Mouse (Mus musculus) thymus, postnatal 25 days (tissue): Measurements from ENCODE around the gene Gadl1.

Experiments
- DNase-seq: peaks from one replicate; pipeline ENCODE4 v3.0.0; 2022

Gadl1 gene

GRCm38 (mm10) chr9:115939420-115939819 lies 30.2 kb downstream of the Gadl1 start:
- no peak for DNase-seq

DNA sequence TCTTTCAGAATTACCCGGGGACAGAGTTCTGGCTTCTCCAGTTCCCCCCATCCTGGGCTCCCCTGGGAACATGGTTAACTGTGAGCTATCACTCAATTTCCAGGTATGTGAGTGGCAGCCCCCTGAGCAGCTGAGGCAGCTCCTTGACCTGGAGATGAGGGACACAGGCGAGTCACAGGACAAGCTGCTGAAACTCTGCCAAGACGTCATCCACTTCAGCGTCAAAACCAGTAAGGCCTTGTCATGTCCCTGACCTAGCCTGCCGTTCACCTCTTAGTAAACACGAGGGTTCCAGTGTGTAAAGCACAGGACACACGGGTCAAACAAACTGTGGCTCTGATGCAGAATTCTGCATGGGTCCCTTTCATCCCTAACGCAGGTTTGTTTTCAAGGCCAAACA lies 31.9 kb downstream of the Gadl1 start:
- DNase-seq: no peak

GRCm38 (mm10) chr9:115942486-115942885 lies 33.2 kb downstream of the Gadl1 start:
- DNase-seq: no peak

GRCm38 (mm10) chr9:115942989-115943388 lies 33.7 kb downstream of the Gadl1 start:
- peak; percentile 14 for DNase-seq

- no peak for DNase-seq
These were observed 34.5 kb downstream of the Gadl1 start for GRCm38 (mm10) chr9:115943577-115944320.

GRCm38 (mm10) chr9:115965056-115965455 lies 55.8 kb downstream of the Gadl1 start:
- no peak for DNase-seq

DNA sequence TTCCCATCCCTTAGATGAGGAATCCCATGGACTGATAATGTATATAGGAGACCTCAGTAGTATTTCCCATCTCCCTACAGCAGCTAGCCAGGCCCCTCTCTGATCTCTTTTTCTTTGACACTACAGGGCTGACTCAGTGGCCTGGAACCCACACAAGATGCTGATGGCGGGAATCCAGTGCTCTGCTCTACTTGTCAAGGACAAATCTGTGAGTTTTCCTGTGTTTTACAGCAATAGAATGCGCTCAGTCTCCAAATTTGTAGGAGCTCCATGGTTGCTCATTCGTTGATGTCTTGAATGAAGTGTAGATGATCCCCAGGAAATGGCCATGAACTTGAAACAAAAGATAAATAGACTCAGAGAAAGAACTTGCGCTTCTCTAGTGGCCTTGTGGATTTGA lies 56.9 kb downstream of the Gadl1 start:
- no peak for DNase-seq

DNA sequence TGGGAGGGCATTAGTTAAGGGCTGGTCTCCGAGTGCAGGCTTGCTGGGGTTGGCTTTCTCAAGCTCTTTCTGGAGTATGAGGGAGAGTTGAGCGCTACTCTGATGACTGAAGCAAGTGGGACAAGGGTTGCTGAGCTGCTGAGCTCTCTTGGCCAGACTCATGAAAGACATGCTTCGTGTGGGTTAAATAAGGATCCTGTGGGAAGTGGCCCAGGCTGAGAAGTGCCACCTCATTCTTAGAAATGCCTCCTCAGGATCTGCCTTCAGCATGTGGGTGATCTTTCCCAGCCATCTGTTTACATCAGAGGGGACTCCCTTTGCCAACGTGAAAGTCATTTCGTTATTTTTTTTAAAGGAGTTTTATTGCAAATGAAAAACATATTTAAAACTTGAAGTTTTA lies 57.5 kb downstream of the Gadl1 start:
- no peak for DNase-seq

DNA sequence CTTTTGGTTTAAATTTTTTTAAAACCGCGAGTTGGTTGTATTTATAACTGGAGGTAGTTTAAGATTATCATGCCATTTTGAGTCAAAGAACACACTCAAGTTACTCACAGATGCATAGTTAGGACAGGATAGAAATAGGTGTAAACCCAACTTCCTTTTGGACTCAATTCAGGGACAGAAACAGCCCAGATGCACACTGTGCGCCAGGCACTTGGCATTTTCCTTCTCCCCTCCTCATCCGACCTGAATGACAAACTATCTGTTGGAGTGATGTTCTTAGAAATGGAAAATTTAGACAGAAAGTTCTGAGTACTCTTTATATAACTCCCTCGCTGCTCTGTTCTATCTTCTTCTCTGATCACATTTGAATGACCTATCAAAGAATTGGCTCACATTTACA lies 58.4 kb downstream of the Gadl1 start:
- no peak for DNase-seq

DNA sequence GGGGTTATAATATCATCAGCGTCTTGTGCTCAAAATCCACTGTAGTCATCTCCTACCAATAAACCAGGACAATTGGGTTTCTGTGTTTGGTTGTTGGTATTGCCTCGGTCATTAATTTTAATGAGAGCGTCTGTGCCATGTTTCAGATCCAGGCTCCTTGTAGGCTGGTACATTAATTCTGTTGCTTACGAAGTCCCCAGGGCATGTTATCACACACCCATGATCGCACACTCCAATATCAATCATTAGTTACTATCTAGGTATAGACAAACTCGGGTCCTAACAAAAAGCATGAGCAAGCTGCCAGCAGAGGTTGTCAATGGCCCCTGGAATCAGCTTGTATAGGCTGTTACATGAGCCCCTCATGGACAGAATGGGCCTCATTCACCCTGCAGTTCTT lies 67.6 kb downstream of the Gadl1 start:
- no peak for DNase-seq

DNA sequence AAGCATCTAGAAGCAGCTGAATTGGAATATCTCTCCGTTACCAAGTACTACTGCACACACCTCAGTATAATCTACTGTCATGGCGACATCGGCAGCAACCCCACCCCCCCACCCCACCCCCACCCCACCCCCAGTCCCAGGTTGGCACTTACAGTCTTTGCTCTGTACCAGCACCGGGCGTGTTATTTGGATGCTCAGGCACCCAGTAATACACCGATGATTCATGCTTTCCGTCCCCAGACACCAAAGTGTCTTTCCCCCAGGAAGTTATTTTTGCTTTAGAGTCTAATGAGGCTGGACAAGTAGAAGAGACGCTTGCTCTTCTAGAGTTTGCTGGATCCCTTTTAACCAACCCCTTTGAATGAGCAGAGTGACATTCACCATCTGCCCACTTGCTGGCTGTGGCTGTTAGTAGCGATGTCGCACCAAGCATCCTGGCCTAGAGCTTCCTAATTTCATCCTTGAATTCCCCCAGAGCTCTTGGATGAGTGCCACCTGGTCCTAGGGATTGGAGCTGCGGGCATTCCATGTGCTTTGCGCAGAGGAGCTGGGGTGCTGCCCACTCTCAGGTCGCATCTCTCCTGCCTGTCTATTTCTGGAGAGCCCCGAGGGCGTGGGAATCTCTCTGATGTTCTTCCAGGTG lies 68.5 kb downstream of the Gadl1 start:
- no peak for DNase-seq

DNA sequence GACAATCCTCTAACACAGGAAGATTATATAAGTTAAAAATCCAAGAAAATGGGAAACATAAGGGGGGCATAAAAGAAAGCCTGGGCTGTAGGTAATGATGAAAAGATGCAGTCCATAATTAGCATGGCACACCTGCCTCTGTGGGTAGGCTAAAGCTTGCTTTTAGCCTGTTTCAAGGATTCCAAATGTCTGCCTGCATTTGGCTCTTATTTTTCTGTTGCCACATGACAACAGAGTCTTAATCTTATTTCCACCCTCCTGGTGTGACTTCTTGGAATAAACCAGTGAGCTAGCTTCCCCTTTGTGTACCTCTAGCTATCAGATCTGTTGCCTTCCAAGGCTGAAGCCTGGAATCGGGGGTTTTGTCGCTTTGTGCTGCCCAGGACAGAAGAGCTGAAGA lies 69.2 kb downstream of the Gadl1 start:
- no peak for DNase-seq

GRCm38 (mm10) chr9:115990661-115991060 lies 81.4 kb downstream of the Gadl1 start:
- peak; percentile 11 for DNase-seq

GRCm38 (mm10) chr9:115994772-115995171 lies 85.5 kb downstream of the Gadl1 start:
- DNase-seq: no peak

GRCm38 (mm10) chr9:115995856-115996560 lies 86.8 kb downstream of the Gadl1 start:
- DNase-seq: no peak

DNA sequence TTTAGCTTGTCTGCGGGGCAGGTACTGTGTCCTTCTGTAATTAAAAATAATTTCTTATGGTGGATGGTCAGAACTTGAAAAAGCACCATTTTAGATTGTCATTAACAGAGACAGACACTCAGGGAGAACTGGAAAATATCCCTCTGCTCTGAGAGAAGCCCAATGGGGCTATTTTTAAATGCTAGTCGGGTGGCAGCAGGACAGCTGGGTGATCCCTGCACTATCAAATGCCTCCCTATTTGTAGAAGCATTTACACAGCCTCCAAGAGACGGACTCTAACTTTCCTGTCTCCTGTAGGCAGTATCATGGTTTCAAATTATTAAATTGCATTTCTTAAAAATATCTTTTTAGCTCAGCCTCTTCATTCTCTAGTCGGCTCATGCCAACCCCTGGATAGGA lies 89.1 kb downstream of the Gadl1 start:
- DNase-seq: no peak

DNA sequence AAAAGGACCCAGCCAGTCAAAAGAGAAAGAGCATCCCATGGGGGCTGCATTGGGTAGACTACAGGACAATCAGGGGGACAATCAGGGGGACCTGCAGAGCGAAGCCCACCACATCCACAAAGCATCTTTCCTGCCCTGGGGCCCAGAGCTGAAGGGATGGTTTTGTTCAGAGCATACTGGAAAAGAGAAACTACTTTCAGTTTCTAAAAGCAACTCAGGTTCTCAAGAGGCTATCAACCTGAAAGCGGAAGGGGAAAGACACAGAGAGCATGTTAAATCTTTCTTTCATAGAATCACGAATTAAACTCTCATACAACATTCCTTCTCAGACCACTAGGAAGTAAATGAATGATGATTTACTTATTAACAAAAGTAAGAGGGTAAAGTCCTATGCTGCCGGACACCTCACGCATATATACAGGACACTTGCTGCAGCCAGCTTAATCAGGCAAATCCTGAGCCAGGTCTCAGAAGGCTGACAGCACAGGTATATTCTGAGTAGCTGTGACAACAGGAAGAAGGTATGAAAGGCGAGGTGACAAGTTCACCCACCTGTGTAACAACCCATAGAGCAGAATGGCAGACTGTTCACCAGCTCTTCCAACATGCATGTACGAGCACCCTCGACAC lies 90.2 kb downstream of the Gadl1 start:
- DNase-seq: peak; percentile 5

- no peak for DNase-seq
These were observed 104.7 kb downstream of the Gadl1 start for GRCm38 (mm10) chr9:116013911-116014310.

- DNase-seq: no peak
These were observed 107.0 kb downstream of the Gadl1 start for GRCm38 (mm10) chr9:116016221-116016620.

DNA sequence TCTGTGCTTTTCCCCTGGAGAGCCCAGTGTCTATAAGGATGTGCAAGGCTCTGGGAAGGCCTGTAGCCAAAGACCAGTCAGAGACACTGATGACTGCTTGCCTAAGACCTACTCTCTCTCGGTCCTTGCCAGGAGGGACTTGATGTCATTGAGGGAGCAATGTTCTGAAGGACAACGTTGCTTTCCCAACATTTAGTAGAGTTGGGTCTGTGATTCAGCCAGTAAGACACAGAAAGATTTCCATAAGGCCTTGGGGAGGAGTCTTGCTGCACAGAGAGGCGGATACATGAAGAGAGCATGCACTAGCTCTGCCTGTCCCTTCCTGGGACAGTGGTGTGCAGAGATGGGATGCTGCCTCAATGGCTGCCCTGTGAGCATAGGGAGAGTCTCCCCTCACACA lies 107.8 kb downstream of the Gadl1 start:
- no peak for DNase-seq

- no peak for DNase-seq
These were observed 109.3 kb downstream of the Gadl1 start for GRCm38 (mm10) chr9:116018586-116018985.

DNA sequence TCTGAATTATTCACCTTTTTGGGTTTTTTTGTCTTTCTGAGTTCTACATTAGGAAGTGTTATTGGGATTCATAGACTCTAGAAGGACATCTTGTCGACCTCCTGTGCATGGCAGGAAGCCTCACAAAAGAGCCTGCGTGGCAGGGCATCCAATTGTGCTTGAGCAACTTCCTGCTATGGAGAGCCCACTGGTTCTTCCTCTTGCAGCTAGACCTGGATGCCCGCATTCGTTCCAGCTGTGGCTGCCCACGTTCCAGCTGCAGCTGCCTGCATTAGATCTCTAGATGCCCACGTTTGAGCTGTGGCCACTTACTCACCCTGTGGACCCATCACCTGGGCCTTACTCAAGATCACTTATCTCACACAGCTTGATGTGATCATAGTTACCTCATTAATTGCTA lies 116.1 kb downstream of the Gadl1 start:
- DNase-seq: no peak

DNA sequence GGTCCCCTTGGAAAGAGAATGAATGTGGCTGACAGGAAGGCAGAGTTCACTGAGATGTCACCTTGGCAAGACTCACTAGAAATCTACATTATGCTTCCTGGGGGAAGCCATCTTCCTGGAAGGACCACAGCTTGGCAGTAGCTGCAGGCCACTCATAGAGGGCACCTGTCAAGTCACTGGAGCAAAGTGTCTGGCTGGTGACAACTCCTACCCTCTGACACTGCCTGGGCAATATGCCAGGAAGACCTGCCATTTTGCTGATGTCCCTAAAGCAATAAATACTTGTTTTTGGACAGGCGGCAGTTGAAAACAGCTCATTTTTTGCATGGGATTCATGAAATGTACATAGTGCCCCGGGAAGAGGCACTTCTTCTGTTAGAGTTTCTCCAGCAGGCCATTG lies 119.8 kb downstream of the Gadl1 start:
- DNase-seq: no peak

- DNase-seq: no peak
These were observed 123.5 kb downstream of the Gadl1 start for GRCm38 (mm10) chr9:116032711-116033110.
